Mouse (Mus musculus) stomach, embryonic 15.5 days (tissue): Measurements from ENCODE around the gene Pitx2. TPM values are rescaled to one million over a fixed set of nuclear protein-coding genes. Genes with fewer than 3 reads are reported as not detected.
A peak's percentile ranks its signal among the peaks of the same experiment; 100 is the strongest.

Experiments
- ATAC-seq: fragments of 200-750 bp; cut with Nextera tagmentation; 2 replicates; pipeline ENCODE4 v1.8.0; 2017; ENCODE audit warnings: low read depth, moderate number of reproducible peaks, moderate TSS enrichment; ENCODE audit not compliant: insufficient read depth, low FRiP score
- H3K27ac ChIP-seq: fragments of 300-500 bp; sonication (generic); 2 replicates; pipeline ENCODE4 v1.5.1; 2015; ENCODE audit warnings: mild to moderate bottlenecking, inconsistent platforms
- H3K27me3 ChIP-seq: fragments of 300-500 bp; sonication (generic); replicated peaks from 2 replicates; pipeline ENCODE4 v1.6.1; 2015; ENCODE audit warnings: inconsistent platforms
- H3K36me3 ChIP-seq: fragments of 300-500 bp; sonication (generic); 2 replicates; pipeline ENCODE4 v1.6.1; 2015; ENCODE audit warnings: inconsistent platforms
- H3K4me1 ChIP-seq: fragments of 300-500 bp; sonication (generic); 2 replicates; pipeline ENCODE4 v1.6.1; 2015; ENCODE audit warnings: inconsistent platforms
- H3K4me2 ChIP-seq: fragments of 300-500 bp; sonication (generic); 2 replicates; pipeline ENCODE4 v1.6.1; 2015; ENCODE audit warnings: mild to moderate bottlenecking, inconsistent platforms
- H3K4me3 ChIP-seq: fragments of 300-500 bp; sonication (generic); replicated peaks from 2 replicates; pipeline ENCODE4 v1.5.1; 2015; ENCODE audit warnings: inconsistent platforms
- H3K9ac ChIP-seq: fragments of 300-500 bp; sonication (generic); 2 replicates; pipeline ENCODE4 v1.6.1; 2015; ENCODE audit warnings: inconsistent platforms
- H3K9me3 ChIP-seq: fragments of 300-500 bp; sonication (generic); 2 replicates; pipeline ENCODE4 v1.6.1; 2016; ENCODE audit warnings: inconsistent platforms
- WGBS: fragments of 180-500 bp; shearing (Covaris S2); methylation state at CpG from one replicate; pipeline ENCODE4 v1.1.7; 2015; 5-methylcytosine and 5-hydroxymethylcytosine counted together
- polyA plus RNA-seq: library from polyadenylated mRNA; unstranded; fragments of >200 nt; fragmentation: Nextera tagmentation; extraction: Ambion mirVana; gene quantifications from 2 replicates; pipeline ENCODE4 v1.2.1, GENCODE M21; 2015

Pitx2 gene
- 16.5 and 23.8 TPM in 2 replicates for polyA plus RNA-seq

GRCm38 (mm10) chr3:129199609-129200500 lies at the start of gene Pitx2:
Gene Pitx2 (plus strand): TSS chr3:129199878.
- Histone ChIP-seq H3K27me3 (peaks cover 76% of the 10 kb centered on the region), H3K27ac (peak within 1 kb of the TSS; percentile 21; the same call in 1 of the 2 replicates), H3K4me1 (peaks cover 22% of the 10 kb centered on the region), H3K4me3 (peak within 1 kb of the TSS; percentile 50), H3K9me3 (no peaks in the 10 kb centered on the region), H3K4me2 (peak within 1 kb of the TSS; percentile 66), H3K36me3 (no peaks in the 10 kb centered on the region), H3K9ac (peak within 1 kb of the TSS; percentile 19; the same call in 1 of the 2 replicates)
- peak; percentile 66; the same call in 1 of the 2 replicates for ATAC-seq
- under 1% methylated on average over 60 of the region's 60 CpGs for WGBS

- WGBS, result 95% methylated on average over 2 of the region's 2 CpGs
- no peaks in the 10 kb centered on the region for H3K36me3 ChIP-seq
- no peak overlapping the region for H3K9ac ChIP-seq
- no peaks in the 10 kb centered on the region for H3K4me1 ChIP-seq
- no peak for ATAC-seq
- H3K9me3 ChIP-seq, result no peaks in the 10 kb centered on the region
- H3K4me2 ChIP-seq, result no peak overlapping the region
- no peaks in the 10 kb centered on the region for H3K27me3 ChIP-seq
- no peak overlapping the region for H3K4me3 ChIP-seq
- no peak overlapping the region for H3K27ac ChIP-seq
Measured at GRCm38 (mm10) chr3:129150001-129150400, 49.7 kb upstream of the Pitx2 start.

GRCm38 (mm10) chr3:129151096-129151685 lies 48.5 kb upstream of the Pitx2 start:
- no peak for ATAC-seq
- Histone ChIP-seq H3K4me2 (no peak overlapping the region), H3K27me3 (no peaks in the 10 kb centered on the region), H3K9ac (no peak overlapping the region), H3K36me3 (no peaks in the 10 kb centered on the region), H3K9me3 (no peaks in the 10 kb centered on the region), H3K4me3 (no peak overlapping the region), H3K27ac (no peak overlapping the region), H3K4me1 (no peaks in the 10 kb centered on the region)
- WGBS, result 38% methylated on average over 8 of the region's 8 CpGs

- no peaks in the 10 kb centered on the region for H3K36me3 ChIP-seq
- no peak for ATAC-seq
- H3K27ac ChIP-seq, result no peak overlapping the region
- no peak overlapping the region for H3K4me3 ChIP-seq
- no peaks in the 10 kb centered on the region for H3K9me3 ChIP-seq
- H3K27me3 ChIP-seq, result no peaks in the 10 kb centered on the region
- WGBS, result 27% methylated on average over 9 of the region's 9 CpGs
- no peak overlapping the region for H3K9ac ChIP-seq
- no peaks in the 10 kb centered on the region for H3K4me1 ChIP-seq
- H3K4me2 ChIP-seq, result no peak overlapping the region
Measured at GRCm38 (mm10) chr3:129158812-129159370, 40.8 kb upstream of the Pitx2 start.

- no peak overlapping the region for H3K9ac ChIP-seq
- 81% methylated on average over 11 of the region's 11 CpGs for WGBS
- ATAC-seq, result no peak
- H3K27ac ChIP-seq, result no peak overlapping the region
- no peaks in the 10 kb centered on the region for H3K9me3 ChIP-seq
- no peak overlapping the region for H3K4me2 ChIP-seq
- H3K4me3 ChIP-seq, result no peak overlapping the region
- no peaks in the 10 kb centered on the region for H3K36me3 ChIP-seq
- no peaks in the 10 kb centered on the region for H3K27me3 ChIP-seq
- no peaks in the 10 kb centered on the region for H3K4me1 ChIP-seq
Measured at GRCm38 (mm10) chr3:129161333-129162035, 38.2 kb upstream of the Pitx2 start.

- Histone ChIP-seq H3K4me2 (no peak overlapping the region), H3K4me1 (no peaks in the 10 kb centered on the region), H3K27ac (no peak overlapping the region), H3K27me3 (no peaks in the 10 kb centered on the region), H3K9me3 (no peaks in the 10 kb centered on the region), H3K4me3 (no peak overlapping the region), H3K9ac (no peak overlapping the region), H3K36me3 (no peaks in the 10 kb centered on the region)
- no peak for ATAC-seq
- 74% methylated on average over 1 of the region's 1 CpGs for WGBS
Measured at GRCm38 (mm10) chr3:129164246-129164645, 35.4 kb upstream of the Pitx2 start.

GRCm38 (mm10) chr3:129165715-129166114 lies 34.0 kb upstream of the Pitx2 start:
- H3K9ac ChIP-seq, result no peak overlapping the region
- no peak for ATAC-seq
- no peaks in the 10 kb centered on the region for H3K9me3 ChIP-seq
- H3K36me3 ChIP-seq, result no peaks in the 10 kb centered on the region
- no peak overlapping the region for H3K4me2 ChIP-seq
- H3K4me3 ChIP-seq, result no peak overlapping the region
- no peaks in the 10 kb centered on the region for H3K27me3 ChIP-seq
- H3K4me1 ChIP-seq, result no peaks in the 10 kb centered on the region
- no peak overlapping the region for H3K27ac ChIP-seq
- WGBS, result 87% methylated on average over 8 of the region's 8 CpGs

- Histone ChIP-seq H3K27ac (no peak overlapping the region), H3K9ac (no peak overlapping the region), H3K36me3 (no peaks in the 10 kb centered on the region), H3K9me3 (no peaks in the 10 kb centered on the region), H3K4me3 (no peak overlapping the region), H3K4me2 (no peak overlapping the region), H3K4me1 (no peaks in the 10 kb centered on the region), H3K27me3 (no peaks in the 10 kb centered on the region)
- ATAC-seq, result no peak
- 14% methylated on average over 6 of the region's 6 CpGs for WGBS
Measured at GRCm38 (mm10) chr3:129166684-129167083, 33.0 kb upstream of the Pitx2 start.

- Histone ChIP-seq H3K36me3 (no peaks in the 10 kb centered on the region), H3K4me2 (no peak overlapping the region), H3K27ac (no peak overlapping the region), H3K9me3 (no peaks in the 10 kb centered on the region), H3K4me1 (no peaks in the 10 kb centered on the region), H3K4me3 (no peak overlapping the region), H3K27me3 (no peaks in the 10 kb centered on the region), H3K9ac (no peak overlapping the region)
- 75% methylated on average over 7 of the region's 7 CpGs for WGBS
- no peak for ATAC-seq
Measured at GRCm38 (mm10) chr3:129170416-129170815, 29.3 kb upstream of the Pitx2 start.

- Histone ChIP-seq H3K4me1 (no peaks in the 10 kb centered on the region), H3K36me3 (no peaks in the 10 kb centered on the region), H3K9ac (no peak overlapping the region), H3K4me3 (no peak overlapping the region), H3K27ac (no peak overlapping the region), H3K4me2 (no peak overlapping the region), H3K9me3 (no peaks in the 10 kb centered on the region), H3K27me3 (no peaks in the 10 kb centered on the region)
- no peak for ATAC-seq
- WGBS, result 93% methylated on average over 4 of the region's 4 CpGs
Measured at GRCm38 (mm10) chr3:129171789-129172188, 27.9 kb upstream of the Pitx2 start.

GRCm38 (mm10) chr3:129194436-129194835 lies 5.2 kb upstream of the Pitx2 start:
- Histone ChIP-seq H3K4me1 (peaks cover 5% of the 10 kb centered on the region; the same call in 1 of the 2 replicates), H3K27me3 (peaks cover 56% of the 10 kb centered on the region), H3K9me3 (no peaks in the 10 kb centered on the region), H3K4me3 (no peak overlapping the region), H3K27ac (no peak overlapping the region), H3K9ac (no peak overlapping the region), H3K36me3 (no peaks in the 10 kb centered on the region), H3K4me2 (no peak overlapping the region)
- WGBS, result 21% methylated on average over 12 of the region's 12 CpGs
- ATAC-seq, result no peak
